Mouse (Mus musculus) embryonic facial prominence, embryonic 13.5 days (tissue): ENCODE results near the gene Fbxo5. TPM values are rescaled to one million over a fixed set of nuclear protein-coding genes. Genes with fewer than 3 reads are reported as not detected.

Source experiments
- polyA plus RNA-seq: library from polyadenylated mRNA; unstranded; fragments of >200 nt; fragmentation: Nextera tagmentation; extraction: Ambion mirVana; gene quantifications from 2 replicates; pipeline ENCODE4 v1.2.1, GENCODE M21; 2015

The Fbxo5 gene
- polyA plus RNA-seq, 1 experiment from 2014 or later, result 76.6 TPM

Other genes with a start within 250 kb of the Fbxo5 start
- 3.2 and 3.5 TPM in 2 replicates for gene Myct1, start 211.8 kb downstream of the Fbxo5 start, polyA plus RNA-seq
- 1.3 TPM in 1 of 2 replicates, not detected in the other for gene Vip, start 166.4 kb downstream of the Fbxo5 start, polyA plus RNA-seq
- 17.5 and 18.0 TPM in 2 replicates for gene Mtrf1l, start 18.3 kb upstream of the Fbxo5 start, polyA plus RNA-seq
- 1.6 and 1.7 TPM in 2 replicates for gene Rgs17, start 116.8 kb upstream of the Fbxo5 start, polyA plus RNA-seq